Mouse (Mus musculus) bone marrow macrophage, adult 2 months (primary cell): ENCODE data around the gene Dusp8.

Source experiments
- CTCF ChIP-seq: IDR thresholded peaks from 2 replicates; pipeline ENCODE4 v1.5.1; 2012; ENCODE audit warnings: low read depth, mild to moderate bottlenecking, low read length, moderate library complexity
- POLR2A ChIP-seq: IDR thresholded peaks from 2 replicates; pipeline ENCODE4 v1.6.1; 2012; ENCODE audit warnings: mild to moderate bottlenecking, low read depth, low read length, borderline replicate concordance

DNA sequence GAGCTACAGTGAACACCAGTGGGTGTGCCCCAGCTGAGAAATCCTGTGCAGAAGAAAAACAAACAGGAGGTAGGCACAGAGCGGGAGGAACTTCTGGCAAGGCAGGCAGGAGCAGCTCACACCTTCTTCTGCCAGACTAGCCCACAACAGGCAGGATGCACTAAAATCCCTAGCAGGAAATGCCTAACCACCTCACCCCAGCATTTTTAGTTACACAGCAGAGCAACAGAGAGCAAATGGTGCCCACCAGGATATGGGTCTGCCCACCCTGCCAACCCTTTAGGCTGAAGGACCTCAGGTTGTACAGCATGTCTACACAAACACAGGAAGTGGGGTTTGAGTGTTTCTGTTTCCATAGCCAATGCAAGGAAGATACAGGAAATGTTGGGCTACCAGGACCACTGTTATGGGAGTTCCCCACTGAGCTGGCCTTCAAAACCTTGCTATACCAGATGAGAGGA is 39.0 kb downstream of the Dusp8 start:
- TF ChIP-seq POLR2A (no peak), CTCF (no peak)
